Mouse (Mus musculus) neural tube, embryonic 14.5 days (tissue): ENCODE results near the gene U2surp. TPM values are rescaled to one million over a fixed set of nuclear protein-coding genes. Genes with fewer than 3 reads are reported as not detected.
A peak's percentile ranks its signal among the peaks of the same experiment; 100 is the strongest.

Source experiments
- ATAC-seq: fragments of 200-750 bp; cut with Nextera tagmentation; 2 replicates; pipeline ENCODE4 v1.8.0; 2017; ENCODE audit warnings: low read depth, mild to moderate bottlenecking, moderate TSS enrichment, moderate library complexity
- H3K27ac ChIP-seq: fragments of 300-500 bp; sonication (generic); 2 replicates; pipeline ENCODE4 v1.5.1; 2014; ENCODE audit warnings: low read depth, mild to moderate bottlenecking, control low read depth, low read length, moderate library complexity, mixed read lengths
- H3K27me3 ChIP-seq: fragments of 300-500 bp; sonication (generic); 2 replicates; pipeline ENCODE4 v1.6.1; 2014; ENCODE audit warnings: low read length; ENCODE audit not compliant: control insufficient read depth, insufficient read depth
- H3K36me3 ChIP-seq: fragments of 300-500 bp; sonication (generic); 2 replicates; pipeline ENCODE4 v1.6.1; 2014; ENCODE audit warnings: low read length, mixed read lengths; ENCODE audit not compliant: control insufficient read depth, insufficient read depth
- H3K4me1 ChIP-seq: fragments of 300-500 bp; sonication (generic); 2 replicates; pipeline ENCODE4 v1.6.1; 2014; ENCODE audit warnings: low read length; ENCODE audit not compliant: control insufficient read depth, insufficient read depth
- H3K4me2 ChIP-seq: fragments of 300-500 bp; sonication (generic); 2 replicates; pipeline ENCODE4 v1.6.1; 2014; ENCODE audit warnings: mild to moderate bottlenecking, low read depth, low read length, control low read depth
- H3K4me3 ChIP-seq: fragments of 300-500 bp; sonication (generic); 2 replicates; pipeline ENCODE4 v1.5.1; 2014; ENCODE audit warnings: low read depth, low read length, control low read depth, mixed read lengths
- H3K9ac ChIP-seq: fragments of 300-500 bp; sonication (generic); replicated peaks from 2 replicates; pipeline ENCODE4 v1.6.1; 2014; ENCODE audit warnings: low read depth, mild to moderate bottlenecking, control low read depth, low read length, mixed read lengths
- H3K9me3 ChIP-seq: fragments of 300-500 bp; sonication (generic); 2 replicates; pipeline ENCODE4 v1.6.1; 2016; ENCODE audit warnings: low read length; ENCODE audit not compliant: control insufficient read depth
- WGBS: fragments of 180-500 bp; shearing (Covaris S2); extraction: QIAGEN DNeasy Blood & Tissue Kit; methylation state at CpG from one replicate; pipeline ENCODE4 v1.1.7; 2014; 5-methylcytosine and 5-hydroxymethylcytosine counted together
- polyA plus RNA-seq: library from polyadenylated mRNA; unstranded; fragments of >200 nt; fragmentation: Nextera tagmentation; extraction: Ambion mirVana; gene quantifications from 2 replicates; pipeline ENCODE4 v1.2.1, GENCODE M21; 2014

U2surp gene
- polyA plus RNA-seq, 1 experiment from 2014 or later = 135 TPM

DNA sequence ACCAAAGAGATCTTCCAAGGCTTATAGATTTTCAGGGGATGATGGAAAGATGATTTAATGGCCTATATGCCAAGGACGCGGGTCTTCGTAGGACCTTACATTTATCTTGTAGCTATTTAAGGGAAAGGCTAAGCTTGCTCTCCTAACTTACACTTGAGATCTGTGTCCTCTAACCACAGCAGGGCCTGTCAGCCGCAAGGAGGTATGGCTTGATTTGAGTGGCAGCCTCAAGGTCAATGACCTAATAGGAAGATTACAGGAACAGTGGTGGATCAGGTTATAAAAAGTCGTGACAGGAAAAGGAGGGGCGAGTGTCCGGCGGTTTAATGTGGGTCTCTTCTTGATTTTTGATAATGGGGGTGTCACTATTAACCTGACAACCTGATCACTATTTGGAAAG is 61.2 kb downstream of the U2surp start:
- H3K9ac ChIP-seq = no peak overlapping the region
- H3K9me3 ChIP-seq = no peaks in the 10 kb centered on the region
- no peak overlapping the region for H3K4me2 ChIP-seq
- H3K27ac ChIP-seq = no peak overlapping the region
- no peak overlapping the region for H3K4me3 ChIP-seq
- WGBS = 96% methylated on average over 8 of the region's 8 CpGs
- no peaks in the 10 kb centered on the region for H3K4me1 ChIP-seq
- ATAC-seq = no peak
- no peaks in the 10 kb centered on the region for H3K27me3 ChIP-seq
- no peaks in the 10 kb centered on the region; the same call in 1 of the 2 replicates for H3K36me3 ChIP-seq

- H3K9me3 ChIP-seq = no peaks in the 10 kb centered on the region
- ATAC-seq = peak; percentile 80
- H3K4me2 ChIP-seq = peak overlapping the region; percentile 37
- no peaks in the 10 kb centered on the region for H3K27me3 ChIP-seq
- H3K4me3 ChIP-seq = no peak overlapping the region
- H3K36me3 ChIP-seq = no peaks in the 10 kb centered on the region
- H3K27ac ChIP-seq = no peak overlapping the region
- WGBS = 7% methylated on average over 13 of the region's 13 CpGs
- H3K9ac ChIP-seq = no peak overlapping the region
- H3K4me1 ChIP-seq = no peaks in the 10 kb centered on the region
These were observed 69.5 kb downstream of the U2surp start for GRCm38 (mm10) chr9:95442321-95442731.

DNA sequence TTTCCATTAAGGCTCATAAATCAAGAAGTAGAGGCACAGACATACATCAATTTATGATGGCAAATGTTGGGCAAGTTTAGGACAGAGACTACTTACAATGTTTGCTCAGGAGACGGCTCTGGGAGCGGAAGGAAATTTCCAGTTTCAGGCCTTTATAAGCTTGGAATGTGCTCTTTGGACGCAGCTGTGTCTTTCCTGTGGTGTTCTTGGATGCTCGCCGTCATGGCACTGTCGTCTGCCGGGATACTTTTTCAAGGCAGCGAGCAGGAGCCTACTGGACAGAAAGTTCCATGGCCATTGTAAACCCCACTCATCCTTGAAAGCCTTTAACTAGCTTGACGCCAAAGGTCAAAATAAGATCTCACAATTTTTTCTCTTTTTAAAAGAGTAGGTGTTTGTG is 73.9 kb downstream of the U2surp start:
- no peak for ATAC-seq
- Histone ChIP-seq H3K9me3 (no peaks in the 10 kb centered on the region), H3K4me3 (no peak overlapping the region), H3K27me3 (no peaks in the 10 kb centered on the region), H3K27ac (no peak overlapping the region), H3K9ac (no peak overlapping the region), H3K36me3 (no peaks in the 10 kb centered on the region), H3K4me2 (no peak overlapping the region), H3K4me1 (no peaks in the 10 kb centered on the region)
- 83% methylated on average over 9 of the region's 9 CpGs for WGBS

GRCm38 (mm10) chr9:95436294-95436613 is 75.5 kb downstream of the U2surp start:
- Histone ChIP-seq H3K4me2 (no peak overlapping the region), H3K4me3 (no peak overlapping the region), H3K9me3 (no peaks in the 10 kb centered on the region), H3K27me3 (no peaks in the 10 kb centered on the region), H3K4me1 (no peaks in the 10 kb centered on the region), H3K36me3 (no peaks in the 10 kb centered on the region), H3K9ac (no peak overlapping the region), H3K27ac (no peak overlapping the region)
- WGBS = 84% methylated on average over 4 of the region's 4 CpGs
- no peak for ATAC-seq

- Histone ChIP-seq H3K4me1 (no peaks in the 10 kb centered on the region), H3K9me3 (no peaks in the 10 kb centered on the region), H3K27me3 (no peaks in the 10 kb centered on the region), H3K27ac (no peak overlapping the region), H3K9ac (no peak overlapping the region), H3K36me3 (no peaks in the 10 kb centered on the region), H3K4me2 (no peak overlapping the region), H3K4me3 (no peak overlapping the region)
- ATAC-seq = peak; percentile 57; the same call in 1 of the 2 replicates
- 68% methylated on average over 20 of the region's 20 CpGs for WGBS
These were observed 76.1 kb downstream of the U2surp start for GRCm38 (mm10) chr9:95435506-95436293.

DNA sequence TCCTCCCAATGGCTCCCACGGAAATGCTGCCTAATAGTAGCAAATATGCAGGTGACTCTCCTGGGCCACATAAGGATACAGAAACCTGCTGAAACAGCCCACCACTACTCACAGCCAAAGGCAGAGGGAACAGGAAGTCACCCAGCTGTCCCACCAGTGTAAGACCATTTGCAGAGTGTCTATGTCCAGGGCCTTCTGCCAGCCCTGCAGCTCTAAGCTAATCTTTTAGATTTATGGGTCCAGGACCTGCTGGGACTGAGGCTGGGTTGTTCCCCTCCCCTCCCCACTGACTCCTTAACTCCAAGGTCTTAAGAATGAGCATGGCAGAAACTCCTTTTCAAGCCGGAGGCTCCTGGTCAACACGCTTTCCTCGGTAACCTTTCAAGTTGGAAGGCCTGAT is 83.5 kb downstream of the U2surp start:
- no peaks in the 10 kb centered on the region for H3K27me3 ChIP-seq
- no peak overlapping the region for H3K9ac ChIP-seq
- no peak overlapping the region for H3K4me3 ChIP-seq
- 0 out of 2 replicates have a peak, but pooled peaks cover 3% of the 10 kb centered on the region for H3K9me3 ChIP-seq
- ATAC-seq = no peak; the same call in 1 of the 2 replicates
- H3K36me3 ChIP-seq = no peaks in the 10 kb centered on the region
- H3K27ac ChIP-seq = no peak overlapping the region
- 82% methylated on average over 4 of the region's 4 CpGs for WGBS
- no peaks in the 10 kb centered on the region for H3K4me1 ChIP-seq
- no peak overlapping the region for H3K4me2 ChIP-seq

DNA sequence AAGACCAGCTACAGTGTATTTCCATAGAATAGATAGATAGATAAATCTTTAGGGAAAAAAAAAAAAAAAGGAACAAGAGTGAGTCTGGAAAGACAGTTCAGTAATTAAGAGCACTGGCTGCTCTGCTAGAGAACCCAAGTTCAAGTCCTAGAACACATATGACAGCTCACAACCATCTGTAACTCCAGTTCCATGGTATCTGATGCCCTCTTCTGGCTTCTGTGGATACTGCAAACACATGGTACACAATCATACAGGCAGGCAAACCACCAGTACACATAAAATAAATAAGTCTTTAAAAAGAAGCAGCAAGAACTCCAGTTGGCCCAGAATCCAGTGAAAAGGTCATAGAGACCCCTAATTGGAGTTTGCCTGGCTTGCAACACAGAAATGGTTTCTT is 97.9 kb downstream of the U2surp start:
- no peaks in the 10 kb centered on the region for H3K4me1 ChIP-seq
- H3K4me3 ChIP-seq = no peak overlapping the region
- no peak overlapping the region for H3K9ac ChIP-seq
- H3K36me3 ChIP-seq = no peaks in the 10 kb centered on the region
- H3K27me3 ChIP-seq = no peaks in the 10 kb centered on the region
- no peak overlapping the region for H3K27ac ChIP-seq
- H3K4me2 ChIP-seq = no peak overlapping the region
- H3K9me3 ChIP-seq = no peaks in the 10 kb centered on the region
- no peak for ATAC-seq

DNA sequence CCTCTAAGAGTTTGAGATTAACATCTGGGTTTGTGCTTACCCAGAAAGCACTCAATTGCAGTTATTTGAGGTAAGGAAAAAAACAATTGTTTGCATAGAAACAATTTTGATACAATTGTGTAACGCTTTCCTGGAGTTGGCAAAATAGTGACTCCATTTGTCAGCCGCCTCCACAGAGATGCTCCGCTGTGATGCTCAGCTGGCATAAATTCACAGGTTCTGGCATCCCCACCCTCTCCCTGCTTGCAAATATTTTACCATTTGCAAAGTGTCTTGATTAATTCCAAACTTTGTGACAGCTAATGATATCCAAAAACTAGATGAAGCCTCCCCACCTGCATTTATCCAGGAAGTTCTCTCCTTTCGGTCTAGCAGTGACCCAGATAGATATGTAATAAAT is 99.7 kb downstream of the U2surp start:
- Histone ChIP-seq H3K9me3 (no peaks in the 10 kb centered on the region), H3K4me1 (no peaks in the 10 kb centered on the region), H3K27me3 (no peaks in the 10 kb centered on the region), H3K36me3 (no peaks in the 10 kb centered on the region), H3K27ac (no peak overlapping the region), H3K9ac (no peak overlapping the region), H3K4me2 (no peak overlapping the region), H3K4me3 (no peak overlapping the region)
- no peak for ATAC-seq
- WGBS = 83% methylated on average over 4 of the region's 4 CpGs

GRCm38 (mm10) chr9:95407586-95408220 is 104.1 kb downstream of the U2surp start:
- H3K27ac ChIP-seq = peak overlapping the region; percentile 79
- H3K4me2 ChIP-seq = peak overlapping the region; percentile 96
- H3K9ac ChIP-seq = peak overlapping the region; percentile 78
- H3K36me3 ChIP-seq = no peaks in the 10 kb centered on the region
- H3K4me1 ChIP-seq = peaks cover 9% of the 10 kb centered on the region
- peak; percentile 41; the same call in 1 of the 2 replicates for ATAC-seq
- no peaks in the 10 kb centered on the region for H3K9me3 ChIP-seq
- WGBS = 1% methylated on average over 24 of the region's 24 CpGs
- peak overlapping the region; percentile 65 for H3K4me3 ChIP-seq
- no peaks in the 10 kb centered on the region for H3K27me3 ChIP-seq
